Mouse (Mus musculus): ENCODE data around the gene Fmo3. TPM values are rescaled to one million over a fixed set of nuclear protein-coding genes. Genes with fewer than 3 reads are reported as not detected.

Gene Fmo3
- polyA plus RNA-seq, 1 experiment: 0.10 TPM

GRCm38 (mm10) chr1:162943700-162944099, 40.6 kb downstream of the Fmo3 start:
- H3K4me3 ChIP-seq (ENCODE audit: control insufficient read depth, low read depth, low read length): no peak overlapping the region
- no peak for TF ChIP-seq POLR2A (IDR thresholded peaks at IDR 0.05; ENCODE audit: control insufficient read depth, low read depth, low read length)
- TF ChIP-seq CTCF (IDR thresholded peaks at IDR 0.05; ENCODE audit: control insufficient read depth, insufficient read depth, insufficient replicate concordance, low read depth, low read length): no peak
- no peaks in the 10 kb centered on the region for H3K36me3 ChIP-seq (ENCODE audit: control insufficient read depth, insufficient read depth, low read length)
- H3K4me1 ChIP-seq (ENCODE audit: control insufficient read depth, insufficient read depth, low read length): no peaks in the 10 kb centered on the region
- no peak overlapping the region for H3K27ac ChIP-seq (ENCODE audit: control insufficient read depth, insufficient read depth, low read depth, low read length)
- H3K27me3 ChIP-seq (ENCODE audit: control insufficient read depth, insufficient read depth, low read length): no peaks in the 10 kb centered on the region

GRCm38 (mm10) chr1:162938696-162939351, 45.5 kb downstream of the Fmo3 start:
- Histone ChIP-seq H3K27ac (ENCODE audit: control insufficient read depth, insufficient read depth, low read depth, low read length) (no peak overlapping the region), H3K36me3 (ENCODE audit: control insufficient read depth, insufficient read depth, low read length) (no peaks in the 10 kb centered on the region), H3K27me3 (ENCODE audit: control insufficient read depth, insufficient read depth, low read length) (no peaks in the 10 kb centered on the region), H3K4me1 (ENCODE audit: control insufficient read depth, insufficient read depth, low read length) (no peaks in the 10 kb centered on the region), H3K4me3 (ENCODE audit: control insufficient read depth, low read depth, low read length) (no peak overlapping the region)
- no peak for TF ChIP-seq POLR2A (IDR thresholded peaks at IDR 0.05; ENCODE audit: control insufficient read depth, low read depth, low read length)
- no peak for TF ChIP-seq CTCF (IDR thresholded peaks at IDR 0.05; ENCODE audit: control insufficient read depth, insufficient read depth, insufficient replicate concordance, low read depth, low read length)

GRCm38 (mm10) chr1:162937970-162938695, 46.2 kb downstream of the Fmo3 start:
- TF ChIP-seq POLR2A (IDR thresholded peaks at IDR 0.05; ENCODE audit: control insufficient read depth, low read depth, low read length): no peak
- TF ChIP-seq CTCF (IDR thresholded peaks at IDR 0.05; ENCODE audit: control insufficient read depth, insufficient read depth, insufficient replicate concordance, low read depth, low read length): no peak
- no peak overlapping the region for H3K4me3 ChIP-seq (ENCODE audit: control insufficient read depth, low read depth, low read length)
- no peaks in the 10 kb centered on the region for H3K4me1 ChIP-seq (ENCODE audit: control insufficient read depth, insufficient read depth, low read length)
- H3K27ac ChIP-seq (ENCODE audit: control insufficient read depth, insufficient read depth, low read depth, low read length): no peak overlapping the region
- H3K36me3 ChIP-seq (ENCODE audit: control insufficient read depth, insufficient read depth, low read length): no peaks in the 10 kb centered on the region
- H3K27me3 ChIP-seq (ENCODE audit: control insufficient read depth, insufficient read depth, low read length): no peaks in the 10 kb centered on the region

GRCm38 (mm10) chr1:162937415-162937814, 46.9 kb downstream of the Fmo3 start, which contains the start of gene Fmo6:
Gene Fmo6 (minus strand): TSS chr1:162937515.
- no peaks in the 10 kb centered on the region for H3K4me1 ChIP-seq (ENCODE audit: control insufficient read depth, insufficient read depth, low read length)
- no peak within 1 kb of the TSS for H3K27ac ChIP-seq (ENCODE audit: control insufficient read depth, insufficient read depth, low read depth, low read length)
- TF ChIP-seq POLR2A (IDR thresholded peaks at IDR 0.05; ENCODE audit: control insufficient read depth, low read depth, low read length) (no peak), CTCF (IDR thresholded peaks at IDR 0.05; ENCODE audit: control insufficient read depth, insufficient read depth, insufficient replicate concordance, low read depth, low read length) (no peak)

GRCm38 (mm10) chr1:162934374-162935012, 49.8 kb downstream of the Fmo3 start:
- no peak overlapping the region for H3K4me3 ChIP-seq (ENCODE audit: control insufficient read depth, low read depth, low read length)
- H3K27ac ChIP-seq (ENCODE audit: control insufficient read depth, insufficient read depth, low read depth, low read length): no peak overlapping the region
- H3K36me3 ChIP-seq (ENCODE audit: control insufficient read depth, insufficient read depth, low read length): no peaks in the 10 kb centered on the region
- no peaks in the 10 kb centered on the region for H3K27me3 ChIP-seq (ENCODE audit: control insufficient read depth, insufficient read depth, low read length)
- TF ChIP-seq CTCF (IDR thresholded peaks at IDR 0.05; ENCODE audit: control insufficient read depth, insufficient read depth, insufficient replicate concordance, low read depth, low read length) (no peak), POLR2A (IDR thresholded peaks at IDR 0.05; ENCODE audit: control insufficient read depth, low read depth, low read length) (no peak)
- no peaks in the 10 kb centered on the region for H3K4me1 ChIP-seq (ENCODE audit: control insufficient read depth, insufficient read depth, low read length)

More at GRCm38 (mm10) chr1:162937415-162937814, 46.9 kb downstream of the Fmo3 start, which contains the start of gene Fmo6:
- no peaks in the 10 kb centered on the region for H3K27me3 ChIP-seq (ENCODE audit: control insufficient read depth, insufficient read depth, low read length)
- H3K36me3 ChIP-seq (ENCODE audit: control insufficient read depth, insufficient read depth, low read length): no peaks in the 10 kb centered on the region
- H3K4me3 ChIP-seq (ENCODE audit: control insufficient read depth, low read depth, low read length): no peak within 1 kb of the TSS

GRCm38 (mm10) chr1:162932386-162932785, 51.9 kb downstream of the Fmo3 start:
- no peak overlapping the region for H3K4me3 ChIP-seq (ENCODE audit: control insufficient read depth, low read depth, low read length)
- no peaks in the 10 kb centered on the region for H3K36me3 ChIP-seq (ENCODE audit: control insufficient read depth, insufficient read depth, low read length)
- H3K27me3 ChIP-seq (ENCODE audit: control insufficient read depth, insufficient read depth, low read length): no peaks in the 10 kb centered on the region
- H3K27ac ChIP-seq (ENCODE audit: control insufficient read depth, insufficient read depth, low read depth, low read length): no peak overlapping the region
- TF ChIP-seq CTCF (IDR thresholded peaks at IDR 0.05; ENCODE audit: control insufficient read depth, insufficient read depth, insufficient replicate concordance, low read depth, low read length): no peak
- no peaks in the 10 kb centered on the region for H3K4me1 ChIP-seq (ENCODE audit: control insufficient read depth, insufficient read depth, low read length)

GRCm38 (mm10) chr1:162931880-162932279, 52.4 kb downstream of the Fmo3 start:
- Histone ChIP-seq H3K27ac (ENCODE audit: control insufficient read depth, insufficient read depth, low read depth, low read length) (no peak overlapping the region), H3K27me3 (ENCODE audit: control insufficient read depth, insufficient read depth, low read length) (no peaks in the 10 kb centered on the region)

More at GRCm38 (mm10) chr1:162931880-162932279, 52.4 kb downstream of the Fmo3 start:
- no peak overlapping the region for H3K4me3 ChIP-seq (ENCODE audit: control insufficient read depth, low read depth, low read length)
- H3K36me3 ChIP-seq (ENCODE audit: control insufficient read depth, insufficient read depth, low read length): no peaks in the 10 kb centered on the region
- TF ChIP-seq CTCF (IDR thresholded peaks at IDR 0.05; ENCODE audit: control insufficient read depth, insufficient read depth, insufficient replicate concordance, low read depth, low read length) (no peak), POLR2A (IDR thresholded peaks at IDR 0.05; ENCODE audit: control insufficient read depth, low read depth, low read length) (no peak)
- no peaks in the 10 kb centered on the region for H3K4me1 ChIP-seq (ENCODE audit: control insufficient read depth, insufficient read depth, low read length)
